Mouse (Mus musculus): ENCODE measurements around the gene Pkd1l2.

Pkd1l2 gene

GRCm38 (mm10) chr8:117032609-117033008, 49.6 kb downstream of the Pkd1l2 start:
- H3K36me3 ChIP-seq (ENCODE audit: control insufficient read depth, insufficient read depth, low read length, poor library complexity, severe bottlenecking): no peaks in the 10 kb centered on the region
- DNase-seq (ENCODE audit: low read depth, low spot score): no peak
- H3K27me3 ChIP-seq (ENCODE audit: control insufficient read depth, insufficient read depth, low read length, poor library complexity, severe bottlenecking): no peaks in the 10 kb centered on the region

- no peaks in the 10 kb centered on the region for H3K36me3 ChIP-seq (ENCODE audit: control insufficient read depth, insufficient read depth, low read length, poor library complexity, severe bottlenecking)
- DNase-seq (ENCODE audit: low read depth, low spot score): no peak
- no peaks in the 10 kb centered on the region for H3K27me3 ChIP-seq (ENCODE audit: control insufficient read depth, insufficient read depth, low read length, poor library complexity, severe bottlenecking)
These were observed 50.8 kb downstream of the Pkd1l2 start for GRCm38 (mm10) chr8:117031476-117031875.

GRCm38 (mm10) chr8:117028686-117029085, 53.6 kb downstream of the Pkd1l2 start:
- no peak for DNase-seq (ENCODE audit: low read depth, low spot score)
- H3K27me3 ChIP-seq (ENCODE audit: control insufficient read depth, insufficient read depth, low read length, poor library complexity, severe bottlenecking): no peaks in the 10 kb centered on the region
- no peaks in the 10 kb centered on the region for H3K36me3 ChIP-seq (ENCODE audit: control insufficient read depth, insufficient read depth, low read length, poor library complexity, severe bottlenecking)

- DNase-seq (ENCODE audit: low read depth, low spot score): no peak
- no peaks in the 10 kb centered on the region for H3K36me3 ChIP-seq (ENCODE audit: control insufficient read depth, insufficient read depth, low read length, poor library complexity, severe bottlenecking)
These were observed 54.6 kb downstream of the Pkd1l2 start for GRCm38 (mm10) chr8:117027601-117028000.

GRCm38 (mm10) chr8:117022297-117022993, 59.8 kb downstream of the Pkd1l2 start:
- DNase-seq (ENCODE audit: low read depth, low spot score): no peak
- Histone ChIP-seq H3K36me3 (ENCODE audit: control insufficient read depth, insufficient read depth, low read length, poor library complexity, severe bottlenecking) (no peaks in the 10 kb centered on the region), H3K27me3 (ENCODE audit: control insufficient read depth, insufficient read depth, low read length, poor library complexity, severe bottlenecking) (no peaks in the 10 kb centered on the region)

More at GRCm38 (mm10) chr8:117027601-117028000, 54.6 kb downstream of the Pkd1l2 start:
- no peaks in the 10 kb centered on the region for H3K27me3 ChIP-seq (ENCODE audit: control insufficient read depth, insufficient read depth, low read length, poor library complexity, severe bottlenecking)

GRCm38 (mm10) chr8:117019323-117020275, 62.6 kb downstream of the Pkd1l2 start:
- Histone ChIP-seq H3K27me3 (ENCODE audit: control insufficient read depth, insufficient read depth, low read length, poor library complexity, severe bottlenecking) (no peaks in the 10 kb centered on the region), H3K36me3 (ENCODE audit: control insufficient read depth, insufficient read depth, low read length, poor library complexity, severe bottlenecking) (no peaks in the 10 kb centered on the region)
- no peak for DNase-seq (ENCODE audit: low read depth, low spot score)

GRCm38 (mm10) chr8:117017896-117018295, 64.4 kb downstream of the Pkd1l2 start:
- Histone ChIP-seq H3K36me3 (ENCODE audit: control insufficient read depth, insufficient read depth, low read length, poor library complexity, severe bottlenecking) (no peaks in the 10 kb centered on the region), H3K27me3 (ENCODE audit: control insufficient read depth, insufficient read depth, low read length, poor library complexity, severe bottlenecking) (no peaks in the 10 kb centered on the region)
- no peak for DNase-seq (ENCODE audit: low read depth, low spot score)

GRCm38 (mm10) chr8:117017006-117017405, 65.2 kb downstream of the Pkd1l2 start:
- no peak for DNase-seq (ENCODE audit: low read depth, low spot score)
- no peaks in the 10 kb centered on the region for H3K27me3 ChIP-seq (ENCODE audit: control insufficient read depth, insufficient read depth, low read length, poor library complexity, severe bottlenecking)
- H3K36me3 ChIP-seq (ENCODE audit: control insufficient read depth, insufficient read depth, low read length, poor library complexity, severe bottlenecking): no peaks in the 10 kb centered on the region

- Histone ChIP-seq H3K27me3 (ENCODE audit: control insufficient read depth, insufficient read depth, low read length, poor library complexity, severe bottlenecking) (no peaks in the 10 kb centered on the region), H3K36me3 (ENCODE audit: control insufficient read depth, insufficient read depth, low read length, poor library complexity, severe bottlenecking) (no peaks in the 10 kb centered on the region)
- no peak for DNase-seq (ENCODE audit: low read depth, low spot score)
These were observed 66.6 kb downstream of the Pkd1l2 start for GRCm38 (mm10) chr8:117015670-117016069.

GRCm38 (mm10) chr8:117011366-117011765, 70.9 kb downstream of the Pkd1l2 start:
- Histone ChIP-seq H3K36me3 (ENCODE audit: control insufficient read depth, insufficient read depth, low read length, poor library complexity, severe bottlenecking) (no peaks in the 10 kb centered on the region), H3K27me3 (ENCODE audit: control insufficient read depth, insufficient read depth, low read length, poor library complexity, severe bottlenecking) (peaks cover 2% of the 10 kb centered on the region; the same call in 1 of the 2 replicates)
- DNase-seq (ENCODE audit: low read depth, low spot score): no peak

GRCm38 (mm10) chr8:116994016-116994716, 88.1 kb downstream of the Pkd1l2 start:
- no peaks in the 10 kb centered on the region for H3K27me3 ChIP-seq (ENCODE audit: control insufficient read depth, insufficient read depth, low read length, poor library complexity, severe bottlenecking)
- H3K36me3 ChIP-seq (ENCODE audit: control insufficient read depth, insufficient read depth, low read length, poor library complexity, severe bottlenecking): no peaks in the 10 kb centered on the region
- DNase-seq (ENCODE audit: low read depth, low spot score): no peak

- H3K36me3 ChIP-seq (ENCODE audit: control insufficient read depth, insufficient read depth, low read length, poor library complexity, severe bottlenecking): no peaks in the 10 kb centered on the region
- DNase-seq (ENCODE audit: low read depth, low spot score): peak; percentile 97
These were observed 89.0 kb downstream of the Pkd1l2 start, which contains the start of gene Gcsh for GRCm38 (mm10) chr8:116993095-116993867. Gene Gcsh, minus strand, starts transcription at chr8:116993537.

GRCm38 (mm10) chr8:116992176-116992971, 89.9 kb downstream of the Pkd1l2 start:
- Histone ChIP-seq H3K27me3 (ENCODE audit: control insufficient read depth, insufficient read depth, low read length, poor library complexity, severe bottlenecking) (no peaks in the 10 kb centered on the region), H3K36me3 (ENCODE audit: control insufficient read depth, insufficient read depth, low read length, poor library complexity, severe bottlenecking) (no peaks in the 10 kb centered on the region)
- peak; percentile 15 for DNase-seq (ENCODE audit: low read depth, low spot score)

More at GRCm38 (mm10) chr8:116993095-116993867, 89.0 kb downstream of the Pkd1l2 start, which contains the start of gene Gcsh:
- H3K27me3 ChIP-seq (ENCODE audit: control insufficient read depth, insufficient read depth, low read length, poor library complexity, severe bottlenecking): no peaks in the 10 kb centered on the region

All from splenic B cell, adult 2 months (primary cell).